Mouse (Mus musculus) kidney, adult 18-20 months (tissue): ENCODE measurements around the gene Nck2.
A peak's percentile ranks its signal among the peaks of the same experiment; 100 is the strongest.

ENCODE experiments used
- DNase-seq: peaks from one replicate; pipeline ENCODE4 v3.0.0; 2021

Nck2 gene

DNA sequence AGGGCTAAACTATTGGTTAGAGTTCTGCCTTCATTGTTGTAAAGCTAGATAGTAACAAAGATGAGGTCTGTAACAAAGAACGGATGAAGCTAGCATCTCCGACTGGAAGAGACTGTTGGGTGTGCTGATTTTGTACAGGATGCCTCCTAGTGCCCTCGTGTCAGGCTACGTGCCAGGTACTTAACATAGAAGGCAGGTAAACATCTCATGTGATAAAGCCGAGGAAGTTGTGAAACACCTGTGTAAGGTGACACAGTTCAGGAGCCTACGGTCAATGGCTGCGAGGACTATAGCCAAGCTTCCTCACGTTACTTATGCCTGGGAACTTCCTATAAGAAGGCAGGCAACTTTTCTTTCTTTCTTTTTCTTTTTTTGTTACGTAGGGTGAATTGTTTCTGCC, at the start of gene Nck2:
Nck2 (plus strand) TSS at position 49 of the 400 bp plus-strand sequence.
- DNase-seq, result no peak

DNA sequence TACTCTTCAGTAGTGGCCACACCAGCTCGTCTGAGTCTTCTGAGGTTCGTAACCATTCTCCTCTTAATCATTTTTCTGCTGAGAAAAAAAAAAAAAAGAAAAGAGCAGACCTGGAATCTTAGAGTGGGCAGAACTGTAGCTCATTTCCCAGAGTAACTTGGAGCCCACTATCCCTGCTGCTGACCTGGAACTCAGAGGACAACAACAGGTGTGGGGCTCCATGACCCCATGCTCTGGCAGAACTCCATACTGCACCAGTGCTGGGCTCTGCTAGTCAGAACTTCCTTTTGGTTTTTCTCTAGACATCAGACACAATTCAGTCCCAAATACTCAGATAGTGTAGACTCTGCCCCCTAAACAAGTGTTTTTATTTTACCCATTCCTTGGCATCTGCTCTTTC, 49.3 kb upstream of the Nck2 start:
- DNase-seq, result no peak

DNA sequence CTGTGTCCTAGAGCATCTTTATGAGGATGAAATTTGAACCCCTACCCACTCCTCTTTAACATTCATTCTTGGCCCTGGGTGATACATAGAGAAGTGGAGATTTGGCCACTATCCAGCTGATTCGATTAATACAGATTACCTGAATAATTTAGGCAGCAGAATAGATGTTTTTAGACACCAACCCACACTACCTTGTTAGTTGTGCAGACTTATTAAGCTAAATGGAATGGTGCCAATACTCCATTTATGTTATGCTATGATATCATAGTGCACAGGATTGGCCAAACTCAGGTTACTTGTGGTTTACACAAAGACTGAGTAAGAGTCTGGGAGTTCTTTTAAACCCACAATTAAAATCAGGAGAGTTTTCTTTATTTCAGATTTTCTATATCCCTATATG, 48.6 kb upstream of the Nck2 start:
- DNase-seq, result no peak

DNA sequence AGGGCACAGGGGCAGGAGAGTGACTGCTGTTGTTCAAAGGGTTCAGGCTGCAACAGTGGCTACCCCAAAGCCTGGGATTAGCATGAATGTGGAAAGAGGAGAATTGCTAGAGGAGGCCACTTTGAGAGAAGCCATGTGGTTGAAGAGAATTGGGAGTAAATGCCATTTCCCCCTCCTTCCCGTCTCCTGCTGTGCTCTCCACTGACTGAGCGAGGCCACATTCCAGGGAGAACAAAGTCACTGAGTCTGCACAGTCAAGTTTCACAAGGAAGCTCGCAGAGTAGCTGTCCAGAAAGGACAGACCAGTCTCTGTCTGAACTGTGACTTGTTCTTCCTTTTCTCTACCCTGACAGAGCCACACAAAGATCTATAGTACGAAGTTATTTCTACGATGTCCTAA, 47.9 kb upstream of the Nck2 start:
- no peak for DNase-seq

DNA sequence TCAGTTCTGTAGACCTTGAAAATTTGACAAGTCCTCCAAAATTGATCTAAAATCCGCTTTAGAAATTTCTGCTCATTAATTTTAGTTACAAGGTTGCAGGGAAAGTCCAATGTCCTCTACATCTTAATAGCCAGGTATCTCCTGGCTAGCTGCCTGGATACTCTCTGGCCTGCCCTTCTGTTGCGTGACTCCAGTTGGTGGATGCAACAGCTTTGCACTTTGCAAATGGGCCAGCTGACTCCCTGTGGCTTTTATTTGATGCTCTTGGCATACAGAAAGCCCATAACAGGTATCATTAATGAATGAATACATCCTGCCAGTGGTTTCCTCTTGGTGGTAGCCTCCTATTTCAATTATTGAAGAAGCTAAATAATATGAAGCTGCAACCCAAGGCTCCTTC, 47.3 kb upstream of the Nck2 start:
- DNase-seq, result no peak

DNA sequence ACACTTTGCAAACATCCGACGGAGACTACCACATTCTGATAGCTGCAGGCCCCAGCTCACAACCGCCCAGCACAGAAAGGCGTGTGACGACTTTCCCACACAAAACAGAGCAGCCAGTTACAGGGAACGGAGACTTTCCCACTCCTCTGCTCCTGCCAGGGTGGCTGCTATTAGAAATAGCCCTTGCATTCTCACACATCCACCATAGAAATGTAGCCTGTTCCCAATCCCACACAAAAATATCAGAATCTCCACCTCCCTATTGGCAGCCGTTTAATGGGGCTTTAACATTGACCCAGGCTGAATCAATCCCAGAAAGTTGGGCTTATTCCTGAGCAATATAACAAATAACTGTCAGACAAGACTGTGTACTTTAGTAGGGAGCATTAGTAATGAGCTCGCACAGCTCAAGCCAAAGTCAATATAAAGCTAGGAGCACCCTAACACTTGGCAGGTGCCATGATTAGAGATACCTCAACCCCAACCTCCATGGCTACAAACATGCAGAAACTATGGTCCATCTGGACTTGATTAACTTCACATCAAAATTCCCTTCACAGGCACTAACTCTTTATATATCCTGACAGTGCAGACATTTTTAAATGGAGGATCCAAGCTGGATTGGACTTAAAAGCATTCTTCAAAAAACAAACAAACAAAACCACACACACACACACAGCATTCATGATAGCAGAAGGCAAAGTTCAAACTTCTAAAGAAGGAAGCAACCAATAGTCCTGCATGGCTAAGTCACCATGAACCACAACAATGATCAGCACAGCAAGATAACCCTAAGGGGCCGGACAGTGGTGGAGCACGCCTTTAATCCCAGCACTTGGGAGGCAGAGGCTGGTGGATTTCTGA, 45.4 kb upstream of the Nck2 start:
- DNase-seq, result no peak

DNA sequence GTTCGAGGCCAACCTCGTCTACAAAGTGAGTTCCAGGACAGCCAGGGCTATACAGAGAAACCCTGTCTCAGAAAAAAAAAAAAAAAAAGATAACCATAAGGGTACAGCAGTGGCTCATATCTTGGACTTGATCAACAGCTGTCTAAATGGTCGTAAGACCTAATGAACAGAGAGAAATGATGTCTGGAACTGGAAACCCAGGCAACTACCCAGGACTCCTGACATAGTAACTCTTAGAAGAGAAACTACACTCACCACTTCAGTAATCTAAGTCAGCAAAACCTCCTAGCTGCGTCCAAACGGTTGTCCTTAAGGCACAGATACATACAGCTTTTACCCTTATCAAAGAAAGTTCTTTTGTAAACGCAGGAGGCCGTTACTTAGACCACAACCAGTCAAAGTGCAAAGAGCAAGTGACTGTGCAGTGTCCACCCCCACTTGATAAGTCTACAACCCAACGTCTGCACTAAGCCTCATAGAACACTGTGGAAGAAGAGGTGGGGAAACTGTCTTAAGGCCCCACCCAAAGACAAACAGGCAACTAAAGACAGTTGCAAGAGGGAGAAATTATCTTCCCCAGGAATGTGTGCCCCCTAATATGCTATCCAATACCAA, 44.7 kb upstream of the Nck2 start:
- DNase-seq, result no peak

DNA sequence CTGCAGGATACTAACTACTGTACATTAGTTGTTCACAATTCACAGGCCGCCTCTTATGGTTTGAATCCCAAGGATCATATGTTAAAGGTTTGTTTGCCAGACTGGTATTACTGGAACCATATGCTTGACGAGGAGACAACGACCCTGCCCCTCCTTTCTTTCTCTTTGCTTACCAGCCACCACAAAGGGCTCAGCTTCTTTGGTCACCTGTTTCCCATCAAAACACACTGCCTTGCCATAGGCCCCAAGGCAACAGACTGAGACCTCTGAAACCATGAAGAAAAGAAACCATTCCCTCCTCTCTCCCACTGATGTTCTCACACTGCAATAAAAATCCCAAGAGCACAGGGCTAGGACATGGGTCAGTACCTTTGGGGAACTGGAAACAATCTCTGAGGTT, 43.7 kb upstream of the Nck2 start:
- DNase-seq, result no peak

DNA sequence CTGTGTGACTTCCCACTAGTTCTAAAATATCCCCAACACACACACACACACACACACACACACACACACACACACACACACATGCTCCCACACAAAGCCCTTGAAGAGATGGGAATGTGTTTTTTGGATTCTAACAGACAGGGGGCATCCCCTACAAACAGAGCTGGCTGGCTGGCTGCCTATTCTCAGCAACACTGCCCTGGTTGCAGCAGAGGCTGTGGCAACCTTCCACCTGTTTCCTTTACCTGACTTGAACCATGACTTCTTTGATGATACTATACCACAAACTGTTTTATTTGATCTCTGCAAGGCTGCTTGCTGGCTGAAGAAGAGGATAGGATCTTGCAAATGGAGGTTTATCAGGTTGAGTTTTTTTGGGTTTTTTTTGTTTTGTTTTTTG, 41.0 kb upstream of the Nck2 start:
- DNase-seq, result no peak

DNA sequence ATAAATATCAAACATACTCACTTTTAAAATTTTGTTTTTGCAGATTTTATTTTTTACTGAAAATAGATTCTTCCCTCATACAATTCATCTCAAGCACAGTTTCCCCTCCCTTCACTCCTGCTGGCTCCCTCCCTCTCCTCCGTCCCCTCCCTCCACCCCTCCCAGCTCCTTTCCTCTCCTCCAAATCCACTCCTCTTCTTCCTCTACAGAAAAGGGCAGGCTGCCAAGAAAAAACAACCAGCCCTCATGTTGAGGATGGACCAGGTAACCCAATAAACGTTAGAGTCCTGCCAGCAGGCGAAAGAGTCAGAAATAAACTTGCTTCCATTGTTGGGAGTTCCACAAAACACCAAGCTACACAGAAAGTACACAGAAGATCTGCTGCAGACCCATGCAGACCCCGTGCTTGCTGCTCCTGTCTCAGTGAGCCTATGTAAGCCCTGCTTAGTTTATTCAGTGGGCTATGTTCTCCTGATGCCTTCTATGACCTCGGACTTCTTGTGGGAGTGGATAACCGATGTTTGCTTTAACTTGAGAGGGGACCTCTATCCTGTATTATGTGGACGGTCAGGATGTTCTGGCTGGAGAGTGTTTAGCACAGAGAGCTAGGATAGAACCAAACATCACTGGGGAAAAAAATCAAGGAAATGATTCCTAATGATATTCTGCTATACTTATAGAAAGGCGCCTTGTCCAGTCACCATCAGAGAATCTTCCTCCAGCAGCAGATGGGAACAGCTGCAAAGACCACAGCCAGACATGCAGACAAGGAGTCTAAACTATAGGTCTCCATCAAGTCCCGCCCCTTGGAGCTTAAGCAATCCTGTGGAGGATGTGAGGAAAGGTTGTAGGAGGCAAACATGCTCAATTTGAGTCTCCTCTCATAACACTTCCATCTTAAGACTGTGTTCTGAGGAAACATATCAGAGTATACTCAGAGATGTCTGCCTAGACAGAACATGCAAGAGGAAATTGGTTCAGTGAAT, 39.4 kb upstream of the Nck2 start:
- DNase-seq, result no peak

DNA sequence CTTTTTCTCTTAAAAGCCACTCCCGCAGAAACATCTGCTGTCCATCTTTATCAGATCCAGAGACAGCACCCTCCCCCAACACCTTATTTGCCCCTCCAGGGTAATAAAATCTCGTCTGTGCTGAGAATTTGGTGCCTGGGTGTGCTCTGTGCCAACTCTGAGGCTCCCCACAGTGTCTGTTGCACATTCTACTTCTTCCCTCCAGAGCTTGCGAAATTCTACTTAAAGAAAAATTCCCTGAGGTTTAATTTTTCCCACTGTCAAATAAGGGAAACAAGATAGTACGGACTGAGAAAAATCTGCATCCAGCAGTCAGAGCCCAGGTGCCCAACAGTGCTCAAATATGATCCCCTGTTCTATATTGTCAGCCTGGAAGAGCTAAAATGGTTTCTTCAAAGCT, 35.4 kb upstream of the Nck2 start:
- DNase-seq, result no peak

DNA sequence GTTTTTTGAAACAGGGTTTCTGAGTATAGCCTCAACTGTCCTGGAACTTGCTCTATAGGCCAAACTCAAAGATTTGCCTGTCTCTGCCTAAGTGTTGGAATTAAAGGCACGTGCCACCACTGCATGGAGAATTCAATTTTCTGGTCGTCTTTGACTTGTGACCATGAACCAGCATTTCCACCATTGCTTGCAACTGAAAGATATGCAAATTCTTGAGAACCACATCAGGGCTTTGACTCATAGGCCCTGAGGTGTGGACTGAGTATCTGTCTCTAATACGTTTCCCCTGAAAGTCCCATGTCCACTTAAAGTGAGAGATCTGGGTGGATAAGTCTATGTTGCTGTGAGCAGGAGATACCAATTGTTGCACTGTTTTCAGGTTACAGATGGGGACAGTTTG, 31.6 kb upstream of the Nck2 start:
- DNase-seq, result no peak

DNA sequence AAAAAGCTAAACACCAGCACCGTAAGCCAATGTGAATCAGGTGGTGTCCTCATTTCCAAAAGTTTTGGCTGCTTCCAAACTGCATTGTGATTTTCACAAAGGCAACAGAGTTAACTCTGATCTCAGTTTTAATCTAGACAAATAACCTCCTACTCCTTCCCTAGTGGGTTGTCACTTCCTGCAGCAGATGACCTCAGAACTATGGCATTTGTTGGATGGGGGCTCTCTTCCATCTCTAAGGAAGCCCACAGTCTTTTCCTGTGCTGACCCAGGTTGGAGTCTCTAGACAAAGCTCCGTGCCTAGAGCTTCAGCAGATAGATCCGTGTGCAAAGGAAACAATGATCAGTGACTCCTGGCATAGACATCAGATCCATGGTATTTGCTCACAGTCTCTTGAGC, 31.1 kb upstream of the Nck2 start:
- DNase-seq, result no peak

DNA sequence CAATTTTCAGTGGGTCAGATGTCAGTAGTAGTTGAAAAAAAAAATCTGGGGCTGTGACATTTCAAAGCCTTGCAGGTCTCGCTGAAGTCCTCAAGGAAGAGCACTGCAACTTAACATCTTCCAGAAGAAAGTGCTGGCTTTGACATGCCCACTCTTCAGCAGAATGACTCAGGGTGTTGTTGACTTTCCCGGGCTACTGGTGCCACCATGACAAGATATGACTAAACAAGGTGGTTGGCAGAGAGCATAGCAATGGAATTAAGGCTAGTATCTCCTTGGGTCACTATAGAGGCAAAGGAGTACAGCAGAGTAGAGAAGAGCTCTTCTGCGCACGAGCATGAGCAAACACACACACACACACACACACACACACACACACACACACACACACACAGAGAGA, 30.6 kb upstream of the Nck2 start:
- DNase-seq, result no peak

DNA sequence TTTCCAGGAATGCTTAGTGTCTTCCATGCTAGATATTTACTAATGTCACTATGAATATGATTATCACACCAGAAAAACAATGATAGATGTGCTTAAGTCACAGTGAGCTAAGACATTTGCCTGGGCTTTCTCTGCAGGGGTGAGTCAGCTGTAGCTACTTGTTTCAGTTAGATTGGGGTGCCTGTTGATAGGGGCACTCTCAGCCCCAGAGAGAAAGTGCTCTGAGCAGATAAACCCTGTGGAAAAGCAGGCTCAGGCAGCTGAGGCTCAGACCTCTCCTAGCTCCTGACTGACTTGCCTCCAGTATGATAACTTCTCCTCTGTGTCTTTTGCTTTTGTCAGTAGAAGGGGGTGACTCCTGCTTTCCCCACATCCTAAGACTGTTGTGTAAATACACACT, 30.2 kb upstream of the Nck2 start:
- no peak for DNase-seq

DNA sequence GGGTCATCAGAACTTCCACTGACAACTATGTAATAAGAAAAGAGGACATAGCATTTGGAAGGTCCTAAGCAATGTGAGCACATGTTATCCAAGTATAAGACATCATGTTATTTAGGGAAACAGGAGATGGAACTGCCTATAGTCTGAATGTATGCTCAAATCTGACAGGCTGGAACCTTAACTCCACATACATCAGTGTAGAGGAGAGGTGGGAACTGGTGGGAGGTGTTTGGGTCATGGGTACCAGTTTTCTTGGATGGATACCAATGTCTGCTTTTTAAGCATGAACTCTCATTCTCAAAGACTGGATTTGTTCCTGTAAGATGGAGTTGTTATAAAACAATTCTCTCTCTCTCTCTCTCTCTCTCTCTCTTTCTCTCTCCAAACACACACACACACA, 29.4 kb upstream of the Nck2 start:
- DNase-seq, result no peak

DNA sequence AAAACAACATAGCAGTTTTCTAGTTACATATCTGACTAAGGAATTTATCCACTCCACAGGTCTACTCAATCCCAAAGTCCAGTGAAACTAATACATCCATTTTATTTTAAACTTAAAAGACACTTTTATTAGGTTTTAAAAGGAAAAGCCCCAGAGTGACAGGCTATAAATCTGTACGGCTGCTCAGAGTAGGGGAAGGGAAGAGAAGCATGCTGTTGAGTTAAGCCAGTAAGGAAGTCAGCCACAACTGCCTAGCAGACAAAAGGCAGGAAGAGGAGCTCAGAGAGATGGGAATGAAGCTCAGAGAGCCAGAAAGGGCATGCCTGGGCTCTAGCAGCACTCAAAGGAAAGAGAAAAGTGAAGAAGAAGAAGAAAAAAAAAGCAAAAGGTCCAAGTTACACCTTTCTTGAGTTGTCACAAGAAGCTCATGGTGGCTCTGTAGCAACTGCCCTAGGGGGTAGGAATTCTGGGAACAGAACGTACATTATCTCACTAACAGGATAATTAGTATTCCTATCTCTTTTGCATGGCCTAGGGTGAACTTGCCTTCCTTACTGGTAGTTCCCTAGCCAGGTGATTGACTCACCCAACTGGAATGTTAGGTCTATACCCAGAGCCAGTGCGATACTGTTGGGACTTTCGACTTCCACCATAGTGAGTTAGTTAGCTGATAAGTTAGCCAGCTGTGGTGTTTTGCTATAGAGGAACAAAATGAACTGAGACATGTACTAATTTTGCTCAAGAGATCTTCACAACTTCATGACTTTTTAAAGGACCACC, 21.2 kb upstream of the Nck2 start:
- no peak for DNase-seq

DNA sequence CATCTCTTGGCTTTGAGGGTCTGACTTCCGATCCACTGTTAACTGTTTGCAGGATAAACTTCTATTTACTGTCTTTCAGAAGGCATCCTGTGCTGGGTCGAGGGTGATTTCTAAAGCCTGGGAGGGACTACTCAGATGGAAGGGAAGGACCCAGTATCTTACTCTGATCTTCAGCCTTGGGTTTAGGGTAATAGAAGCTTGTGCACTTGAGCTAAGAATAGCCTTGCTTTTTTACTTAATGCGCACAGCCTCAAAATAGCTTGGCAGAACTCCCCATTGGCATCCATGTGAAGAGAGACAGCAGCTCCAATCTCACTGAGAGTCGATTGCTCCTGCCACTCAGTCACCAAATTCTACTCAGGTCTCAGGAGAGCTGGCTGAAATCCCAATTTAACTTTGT, 17.9 kb upstream of the Nck2 start:
- DNase-seq, result no peak

DNA sequence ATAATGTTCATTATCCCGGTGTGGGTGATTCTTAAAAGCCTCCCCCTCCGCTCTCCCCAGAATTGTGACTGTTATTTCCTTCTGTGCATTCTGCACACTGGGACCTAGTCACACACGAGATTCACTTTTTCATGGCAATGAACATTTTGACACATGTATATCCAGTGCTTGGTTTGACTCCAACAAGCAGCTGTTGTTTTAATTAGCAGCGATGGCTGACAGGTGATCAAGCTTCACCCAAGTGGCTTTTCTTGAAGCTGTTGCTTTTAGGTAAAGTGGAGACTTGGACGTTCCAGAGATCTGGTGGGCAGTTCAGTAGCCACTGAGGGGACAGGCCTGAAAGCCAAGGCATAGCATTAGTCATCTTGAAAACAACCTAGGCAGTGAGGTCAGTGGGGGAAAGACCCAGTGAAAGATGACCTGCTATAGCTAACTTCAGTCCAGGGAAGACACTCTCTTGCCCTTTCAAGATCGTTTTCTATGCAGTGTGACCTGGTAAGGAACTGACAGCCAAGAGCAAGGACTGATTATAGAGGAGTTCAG, 17.3 kb upstream of the Nck2 start:
- no peak for DNase-seq

DNA sequence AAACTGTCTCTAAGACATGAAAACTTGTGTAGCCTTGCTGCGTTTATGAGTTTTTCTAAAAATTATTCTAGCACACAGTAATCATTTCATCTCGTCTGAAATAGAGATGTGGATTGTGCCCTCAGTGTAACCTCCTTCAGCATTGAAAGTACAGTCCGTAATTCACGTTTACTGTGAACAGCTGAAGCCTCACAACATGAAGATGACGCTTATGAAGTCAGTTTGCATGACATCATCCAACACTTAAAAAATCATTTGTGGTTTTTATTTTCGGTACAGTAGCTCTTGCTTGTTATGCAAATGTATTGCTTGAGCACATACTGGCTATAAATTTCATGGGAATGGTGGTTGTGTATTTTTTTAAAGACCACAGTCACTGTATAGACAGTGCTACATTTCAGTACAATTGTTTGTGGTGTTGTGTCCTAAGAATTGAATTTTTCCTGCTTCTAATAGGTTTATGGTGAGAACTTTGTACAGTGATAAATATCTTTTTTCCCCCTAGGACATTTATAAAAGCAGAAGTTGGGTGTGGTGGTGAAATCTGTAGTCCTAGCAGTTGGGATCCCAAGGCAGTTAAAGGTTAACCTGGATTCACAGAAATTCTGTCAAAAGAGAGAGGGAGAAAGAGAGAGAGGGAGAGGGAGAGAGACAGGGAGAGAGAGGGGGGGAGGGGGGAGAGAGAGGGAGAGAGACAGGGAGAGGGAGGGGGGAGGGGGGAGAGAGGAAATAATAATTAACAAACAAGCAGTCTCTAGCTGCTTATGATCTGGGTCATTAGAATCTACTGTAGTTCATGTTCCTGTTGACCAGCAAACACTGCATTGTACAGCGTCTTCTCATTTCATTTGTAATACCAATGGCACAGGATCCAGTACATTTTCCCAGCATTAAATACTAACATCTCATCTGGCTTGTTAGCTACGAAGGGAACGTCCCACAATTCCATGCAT, 14.2 kb upstream of the Nck2 start:
- DNase-seq, result no peak

DNA sequence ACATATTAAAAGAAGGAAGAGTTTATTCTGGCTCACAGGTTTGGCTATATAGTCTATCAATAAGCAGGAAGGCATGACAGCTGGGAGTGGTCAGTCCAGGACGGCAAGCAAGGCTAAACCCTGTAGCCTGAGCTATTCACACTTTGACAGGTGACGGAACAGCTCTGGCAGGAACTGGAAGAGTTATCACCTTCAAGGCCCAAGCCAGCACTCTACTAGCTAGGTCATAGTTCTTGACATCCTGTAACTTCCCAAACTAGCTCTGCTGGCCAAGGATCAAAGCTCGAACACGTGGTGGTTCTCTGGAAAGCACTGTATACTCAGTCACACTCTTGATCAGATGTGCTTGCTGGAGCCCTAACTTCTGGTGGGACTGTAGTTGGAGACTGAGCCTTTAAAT, 10.5 kb upstream of the Nck2 start:
- DNase-seq, result peak; percentile 13
